Mouse (Mus musculus) embryo, embryonic 11.5 days (tissue): ENCODE measurements around the gene Defb6.

Experiments
- DNase-seq: peaks from one replicate; pipeline ENCODE4 v3.0.0-alpha.2; 2012; ENCODE audit warnings: low read depth, low spot score

The Defb6 gene

DNA sequence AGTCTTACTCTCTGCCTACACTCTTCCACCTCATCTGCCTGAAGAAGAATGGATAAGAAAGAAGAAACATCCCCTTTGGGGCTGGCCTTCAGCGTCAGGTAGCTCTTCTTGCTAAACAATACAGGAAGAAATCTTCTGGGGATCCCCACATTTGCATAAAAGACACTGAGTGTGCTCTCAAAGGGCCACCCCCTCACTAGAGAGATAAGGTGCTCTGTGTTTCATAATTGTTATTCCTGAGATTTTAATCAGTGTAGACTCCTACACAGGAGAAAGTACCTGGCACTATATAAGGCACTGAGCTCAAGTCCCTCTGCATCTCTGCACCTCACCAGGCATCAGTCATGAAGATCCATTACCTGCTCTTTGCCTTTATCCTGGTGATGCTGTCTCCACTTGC is at the start of gene Defb6:
TSS of gene Defb6 (plus strand) at position 318 of the 400 bp plus-strand sequence.
- DNase-seq: no peak

DNA sequence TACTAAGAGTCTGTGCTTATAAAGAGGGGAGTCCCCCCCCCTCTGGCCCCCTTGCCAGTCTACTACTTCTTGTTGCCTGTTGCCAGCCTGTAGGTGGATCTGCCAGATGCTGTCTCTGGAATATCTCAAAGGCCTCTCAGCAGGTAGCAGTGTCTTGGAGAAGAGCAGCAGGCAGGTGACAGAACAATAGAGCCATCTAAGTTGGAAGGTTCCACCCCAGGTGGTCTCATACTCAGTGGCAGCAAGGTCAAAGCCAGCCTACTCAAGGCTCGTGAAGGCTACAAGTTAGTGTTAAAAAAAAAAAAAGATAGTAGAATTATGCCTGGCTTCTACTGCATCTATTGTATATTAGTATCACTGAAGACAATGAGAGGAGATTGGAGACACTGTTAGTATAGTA is 12.8 kb downstream of the Defb6 start:
- no peak for DNase-seq

DNA sequence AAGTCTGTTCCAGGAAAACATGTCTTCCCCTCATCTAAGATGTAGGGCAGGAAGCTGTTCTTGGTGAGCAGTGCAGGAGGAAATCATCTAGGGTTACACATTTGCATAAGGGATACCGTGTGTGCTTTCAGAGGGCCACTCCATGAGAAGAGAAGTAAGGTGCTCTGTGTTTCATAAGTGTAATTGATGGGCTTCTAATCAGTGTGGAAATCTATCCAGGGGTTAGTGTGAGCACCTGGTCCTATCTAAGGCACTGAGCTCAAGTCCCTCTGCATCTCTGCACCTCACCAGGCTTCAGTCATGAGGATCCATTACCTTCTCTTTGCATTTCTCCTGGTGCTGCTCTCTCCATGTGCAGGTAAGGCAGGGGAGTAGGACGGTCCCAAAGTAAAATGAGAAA is 14.3 kb downstream of the Defb6 start, which contains the start of gene Defb46:
TSS of gene Defb46 (plus strand) at position 301 of the 400 bp plus-strand sequence.
- DNase-seq: no peak

DNA sequence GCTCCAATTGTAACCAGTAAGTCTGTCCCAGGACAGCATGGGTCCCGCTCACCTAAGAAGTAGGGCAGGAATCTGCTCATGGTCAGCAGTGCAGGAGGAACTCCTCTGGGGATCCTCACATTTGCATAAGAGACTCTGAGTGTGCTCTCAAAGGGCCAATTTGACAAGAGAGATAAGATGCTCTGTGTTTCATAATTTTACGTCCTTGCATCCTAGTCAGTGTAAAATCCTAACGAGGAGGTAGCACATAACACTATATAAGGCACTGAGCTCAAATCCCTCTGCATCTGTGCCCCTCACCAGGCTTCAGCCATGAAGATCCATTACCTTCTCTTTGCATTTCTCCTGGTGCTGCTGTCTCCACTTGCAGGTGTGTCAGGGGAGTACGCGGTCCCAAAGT is 22.0 kb downstream of the Defb6 start, which contains the start of gene Defb5:
TSS of gene Defb5 (plus strand) at position 301 of the 400 bp plus-strand sequence.
- no peak for DNase-seq

DNA sequence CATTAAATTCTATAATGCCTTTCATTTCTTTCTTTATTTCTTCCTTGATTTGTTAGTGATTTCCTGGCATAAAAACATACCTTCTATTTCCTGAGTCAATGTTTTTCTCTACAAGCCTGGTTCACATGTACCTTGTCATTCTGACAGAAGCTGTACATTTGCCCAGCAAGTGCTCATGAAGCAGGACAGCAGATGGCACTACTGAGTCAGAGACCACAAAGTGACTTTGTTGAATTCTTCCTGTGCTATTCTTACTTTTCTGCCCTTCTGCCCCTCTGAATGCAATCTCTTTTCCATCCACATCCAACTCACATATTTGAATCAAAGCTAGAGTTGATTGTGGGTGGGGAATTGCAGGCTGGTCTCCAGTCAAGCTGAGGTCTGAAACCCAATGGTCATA is 32.9 kb downstream of the Defb6 start:
- DNase-seq: no peak

DNA sequence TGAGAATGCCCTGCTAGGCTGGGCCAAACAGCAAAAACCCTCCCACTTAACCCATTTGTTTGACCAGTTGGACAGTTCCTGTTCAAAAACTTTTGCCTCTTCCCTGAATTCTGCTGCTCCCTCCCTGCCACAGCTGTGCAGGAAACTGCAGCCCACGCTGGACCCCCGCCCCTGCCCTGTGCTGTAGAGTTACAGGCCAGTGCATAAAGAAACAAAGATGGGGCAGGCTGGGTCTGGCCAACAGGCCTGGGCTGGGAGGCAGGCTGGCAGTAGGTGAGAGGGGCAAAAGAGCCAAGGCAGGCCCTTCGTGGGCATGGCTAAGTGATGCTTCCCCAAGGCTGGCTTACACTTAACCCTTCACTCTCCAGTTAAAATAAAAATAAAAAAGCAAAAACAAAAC is 34.4 kb downstream of the Defb6 start:
- no peak for DNase-seq
